Mouse (Mus musculus) C2C12 (cell line): ENCODE results near the gene Wiz. TPM values are rescaled to one million over a fixed set of nuclear protein-coding genes. Genes with fewer than 3 reads are reported as not detected.

ENCODE experiments used
- H3K27me3 ChIP-seq: one replicate; pipeline ENCODE4 v1.6.1; 2011; ENCODE audit not compliant: control insufficient read depth, insufficient read depth, insufficient read length
- H3K36me3 ChIP-seq: one replicate; pipeline ENCODE4 v1.6.1; 2011; ENCODE audit not compliant: control insufficient read depth, insufficient read depth
- H3K4me3 ChIP-seq: one replicate; pipeline ENCODE4 v1.5.1; 2011; ENCODE audit warnings: mild to moderate bottlenecking, control low read depth; ENCODE audit not compliant: poor library complexity, insufficient read depth, severe bottlenecking
- H3K79me2 ChIP-seq: one replicate; pipeline ENCODE4 v1.6.1; 2011; ENCODE audit not compliant: control insufficient read depth, insufficient read depth
- H3K79me3 ChIP-seq: one replicate; pipeline ENCODE4 v1.6.1; 2011; ENCODE audit warnings: low read depth, control low read depth
- H3ac ChIP-seq: one replicate; pipeline ENCODE3; 2011; ENCODE audit warnings: low read depth; ENCODE audit not compliant: control insufficient read depth, insufficient read length
- CEBPB ChIP-seq: IDR thresholded peaks from one replicate; pipeline ENCODE4 v1.6.1; 2011; ENCODE audit warnings: low read depth, mild to moderate bottlenecking, control low read depth, moderate library complexity
- CTCF ChIP-seq: IDR thresholded peaks from one replicate; pipeline ENCODE4 v1.5.1; 2011; ENCODE audit not compliant: control insufficient read depth, insufficient read depth, insufficient read length
- FOSL1 ChIP-seq: IDR thresholded peaks from one replicate; pipeline ENCODE4 v1.8.0; 2011; ENCODE audit warnings: mild to moderate bottlenecking, low read length; ENCODE audit not compliant: poor library complexity, insufficient read depth, severe bottlenecking
- MAX ChIP-seq: IDR thresholded peaks from one replicate; pipeline ENCODE4 v1.6.1; 2011; ENCODE audit warnings: mild to moderate bottlenecking, control low read depth
- MYOD1 ChIP-seq: IDR thresholded peaks from one replicate; pipeline ENCODE4 v1.6.1; 2011; ENCODE audit warnings: low read depth; ENCODE audit not compliant: control insufficient read depth, insufficient read length
- MYOG ChIP-seq: IDR thresholded peaks from one replicate; pipeline ENCODE4 v1.6.1; 2011; ENCODE audit not compliant: control insufficient read depth, insufficient read length; ENCODE audit errors: extremely low read depth
- USF1 ChIP-seq: IDR thresholded peaks from one replicate; pipeline ENCODE4 v1.6.1; 2011; ENCODE audit warnings: low read depth, mild to moderate bottlenecking, control low read depth, moderate library complexity
- polyA plus RNA-seq: library from polyadenylated mRNA; unstranded; fragments of >200 nt; fragmentation: generic; extraction: Trizol; gene quantifications from one replicate; pipeline ENCODE4 v1.2.1, GENCODE M21; 2012; ENCODE audit warnings: missing spikeins

Wiz gene
- polyA plus RNA-seq, 1 experiment = 23.0 TPM

DNA sequence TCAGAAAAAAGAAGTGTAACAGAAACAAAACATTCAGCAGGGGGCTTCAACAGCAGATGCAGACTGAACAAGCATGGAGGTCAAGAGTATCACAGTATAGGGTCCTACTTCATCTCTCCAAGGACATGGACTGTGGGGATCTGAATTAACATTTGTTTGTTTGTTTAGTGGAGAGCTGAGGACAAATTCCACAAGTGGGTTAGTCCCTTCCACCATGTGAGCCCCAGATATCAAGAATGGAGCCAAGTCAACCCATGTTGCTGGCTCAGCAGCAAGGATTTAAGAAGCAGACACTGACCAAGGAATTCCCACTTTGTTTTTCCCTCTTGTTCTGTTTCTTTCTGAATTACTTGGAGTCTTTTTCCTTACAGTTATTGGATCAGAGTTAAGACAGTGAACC, 61.7 kb downstream of the Wiz start:
- peaks cover 28% of the 10 kb centered on the region for H3K36me3 ChIP-seq
- no peaks in the 10 kb centered on the region for H3K27me3 ChIP-seq
- no peak overlapping the region for H3K4me3 ChIP-seq
- TF ChIP-seq CTCF = no peak
- TF ChIP-seq MYOG = no peak
- TF ChIP-seq MYOD1 = no peak
- no peak for TF ChIP-seq FOSL1
- TF ChIP-seq USF1 = no peak
- TF ChIP-seq MAX = no peak
- no peak for TF ChIP-seq CEBPB
- no peaks in the 10 kb centered on the region for H3K79me3 ChIP-seq
- H3ac ChIP-seq = no peak overlapping the region
- peaks cover 18% of the 10 kb centered on the region for H3K79me2 ChIP-seq

DNA sequence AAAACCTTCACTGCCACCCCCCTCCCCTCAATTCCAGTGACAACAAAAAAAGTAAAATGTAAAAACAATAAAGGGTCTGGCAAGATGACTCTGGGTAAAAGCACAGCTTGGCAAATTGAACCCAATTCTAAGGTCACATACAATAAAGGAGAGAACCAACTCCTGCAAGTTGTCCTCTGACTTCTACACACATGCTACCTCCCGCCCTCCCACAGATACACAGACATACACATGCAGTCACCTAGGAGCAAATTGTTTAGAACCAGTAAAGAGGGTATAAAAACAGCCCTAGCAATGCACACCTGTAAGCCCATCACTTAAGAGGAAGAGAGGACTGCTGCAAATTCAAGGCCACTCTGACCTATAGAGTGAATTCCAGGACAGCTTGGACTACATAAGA, 66.4 kb downstream of the Wiz start:
- peaks cover 62% of the 10 kb centered on the region for H3K79me2 ChIP-seq
- peaks cover 17% of the 10 kb centered on the region for H3K36me3 ChIP-seq
- TF ChIP-seq MAX (no peak), FOSL1 (no peak), USF1 (no peak), MYOG (no peak), MYOD1 (no peak), CTCF (no peak), CEBPB (no peak)
- H3K79me3 ChIP-seq = peaks cover 25% of the 10 kb centered on the region
- no peaks in the 10 kb centered on the region for H3K27me3 ChIP-seq
- H3ac ChIP-seq = no peak overlapping the region
- H3K4me3 ChIP-seq = no peak overlapping the region

DNA sequence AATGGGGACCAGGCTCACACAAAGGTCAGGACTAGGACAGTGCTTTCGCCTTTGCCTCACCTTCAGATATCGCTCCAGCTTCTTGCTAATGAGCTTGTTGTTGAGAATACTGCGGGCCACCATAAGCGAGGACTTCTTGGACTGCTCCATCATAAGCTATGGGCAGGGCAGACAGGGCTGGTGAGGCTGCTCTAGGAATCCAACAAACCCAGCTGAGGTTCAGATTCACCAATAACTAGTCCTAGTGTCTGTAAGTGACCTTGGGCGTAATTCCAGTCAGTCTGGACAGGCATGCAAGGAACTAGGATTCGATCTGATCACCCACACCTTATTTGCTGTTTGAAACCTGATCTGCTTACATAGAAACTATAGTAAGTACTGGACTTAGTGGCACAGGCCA, 67.4 kb downstream of the Wiz start:
- H3K79me2 ChIP-seq = peaks cover 72% of the 10 kb centered on the region
- H3K4me3 ChIP-seq = peak overlapping the region; percentile 92
- peaks cover 35% of the 10 kb centered on the region for H3K79me3 ChIP-seq
- TF ChIP-seq MAX (no peak), MYOD1 (no peak), CTCF (no peak), FOSL1 (no peak), USF1 (no peak), MYOG (no peak), CEBPB (no peak)
- no peaks in the 10 kb centered on the region for H3K27me3 ChIP-seq
- H3ac ChIP-seq = peak overlapping the region; percentile 94
- H3K36me3 ChIP-seq = peaks cover 27% of the 10 kb centered on the region

DNA sequence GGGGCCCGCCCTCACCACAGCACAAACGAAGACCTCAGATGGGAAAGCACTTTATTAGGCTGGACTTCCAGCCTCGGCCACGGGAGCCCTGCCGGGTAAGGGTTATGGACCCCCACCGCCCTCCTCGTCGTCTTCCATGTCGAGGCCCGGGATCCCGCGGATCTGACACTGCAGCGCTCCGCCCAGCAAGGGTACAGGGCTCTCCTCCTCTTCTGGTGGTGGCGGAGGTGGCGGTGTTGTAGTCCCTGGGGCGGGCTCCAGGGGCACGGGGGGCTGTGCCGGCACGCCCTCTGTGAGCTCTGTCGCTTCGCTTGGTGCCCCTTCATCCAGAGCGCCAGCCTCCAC, 67.9 kb downstream of the Wiz start:
- Histone ChIP-seq H3ac (peak overlapping the region; percentile 94), H3K79me2 (peaks cover 76% of the 10 kb centered on the region), H3K27me3 (no peaks in the 10 kb centered on the region), H3K36me3 (peaks cover 29% of the 10 kb centered on the region), H3K4me3 (peak overlapping the region; percentile 92), H3K79me3 (peaks cover 39% of the 10 kb centered on the region)
- TF ChIP-seq MYOD1 = no peak
- no peak for TF ChIP-seq MYOG
- TF ChIP-seq CTCF = no peak
- TF ChIP-seq FOSL1 = no peak
- TF ChIP-seq CEBPB = no peak

DNA sequence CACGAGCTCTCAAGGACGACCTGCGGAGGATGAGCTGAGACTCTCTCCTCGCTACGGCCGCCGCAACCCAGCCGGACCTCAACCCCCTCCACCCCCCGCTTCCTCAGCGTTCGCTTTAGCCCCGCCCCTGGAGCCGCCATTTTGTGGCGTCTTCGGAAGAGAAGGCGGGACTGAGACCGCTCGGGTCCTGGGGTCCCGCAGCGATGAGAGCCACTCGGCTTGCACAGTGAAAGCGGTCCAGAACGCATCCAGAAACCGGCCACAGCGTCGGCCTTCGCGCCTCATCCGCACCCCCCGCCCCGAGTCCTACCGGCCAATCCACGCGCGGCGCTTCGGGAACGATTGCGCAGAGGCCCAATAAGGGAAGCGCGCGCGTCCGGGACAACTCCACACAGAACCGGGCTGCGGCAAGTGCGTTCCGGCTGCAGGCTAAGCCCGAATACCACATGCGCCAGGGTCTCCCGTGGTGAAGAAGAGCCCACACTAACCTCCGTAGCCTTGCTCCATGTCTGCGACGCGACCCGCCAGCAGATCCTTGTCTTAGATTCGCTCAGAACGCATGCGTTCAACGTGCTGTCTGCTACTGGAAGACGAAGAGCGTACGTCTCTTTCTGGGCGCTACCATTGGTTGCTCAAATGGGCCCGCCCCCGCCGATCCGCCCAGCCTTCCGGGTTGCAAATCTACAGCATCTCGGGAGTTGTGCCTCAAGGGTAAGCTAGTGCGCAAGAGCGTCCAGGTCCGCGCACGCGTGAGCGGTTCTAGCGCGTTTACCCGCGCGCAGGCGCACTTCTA, 68.4 kb downstream of the Wiz start, which contains the start of gene Akap8:
Gene Akap8, minus strand, starts transcription at position 642 of the 793 bp plus-strand sequence.
- no peaks in the 10 kb centered on the region for H3K27me3 ChIP-seq
- peak within 1 kb of the TSS; percentile 92 for H3K4me3 ChIP-seq
- H3K36me3 ChIP-seq = peaks cover 33% of the 10 kb centered on the region
- TF ChIP-seq MYOG = no peak
- TF ChIP-seq USF1 = no peak
- TF ChIP-seq MAX = peak; percentile 62
- peaks cover 43% of the 10 kb centered on the region for H3K79me3 ChIP-seq
- peak within 1 kb of the TSS; percentile 97 for H3ac ChIP-seq
- H3K79me2 ChIP-seq = peaks cover 82% of the 10 kb centered on the region

DNA sequence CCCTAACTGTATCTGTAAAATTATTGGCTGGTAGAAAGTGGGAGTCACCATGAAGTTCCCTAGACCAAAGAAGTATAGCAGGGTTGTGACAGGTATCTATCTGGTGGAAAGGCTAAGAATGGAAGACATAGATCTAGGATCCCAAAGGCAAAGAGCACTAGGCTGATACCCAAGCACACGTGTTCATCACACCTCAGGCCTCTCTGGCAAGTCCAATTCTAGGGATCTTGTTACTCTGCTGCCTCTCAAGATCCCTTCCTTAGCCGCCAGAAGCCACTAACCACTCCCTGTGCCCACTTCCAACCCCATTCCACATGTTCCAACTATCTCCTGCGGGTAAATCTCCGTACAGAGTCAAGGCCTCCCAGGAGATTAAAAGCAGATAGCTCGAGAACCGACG, 69.3 kb downstream of the Wiz start:
- Histone ChIP-seq H3K4me3 (peak overlapping the region; percentile 92), H3K36me3 (peaks cover 42% of the 10 kb centered on the region), H3K27me3 (no peaks in the 10 kb centered on the region), H3ac (peak overlapping the region; percentile 97), H3K79me2 (peaks cover 88% of the 10 kb centered on the region), H3K79me3 (peaks cover 43% of the 10 kb centered on the region)
- TF ChIP-seq FOSL1 (no peak), MAX (no peak), MYOG (no peak), CEBPB (no peak), CTCF (no peak), MYOD1 (no peak), USF1 (no peak)
